Mouse (Mus musculus) liver, postnatal 0 days (tissue): ENCODE results near the gene Zfp64.
A peak's percentile ranks its signal among the peaks of the same experiment; 100 is the strongest.

ENCODE experiments used
- CTCF ChIP-seq: sonication (generic); IDR thresholded peaks from 2 replicates; pipeline ENCODE4 v1.5.1; 2016; ENCODE audit warnings: antibody characterized with exemption, low read depth
- EP300 ChIP-seq: IDR thresholded peaks from 2 replicates; pipeline ENCODE4 v1.6.1; 2016; ENCODE audit warnings: antibody characterized with exemption, low read depth, mild to moderate bottlenecking

- peak; percentile 81 for TF ChIP-seq CTCF
- TF ChIP-seq EP300: no peak
These were observed 52.8 kb downstream of the Zfp64 start for GRCm38 (mm10) chr2:168902634-168903033.
